Mouse (Mus musculus) brown adipose tissue, adult 24 weeks (tissue): ENCODE data around the gene Gm44579. TPM values are rescaled to one million over a fixed set of nuclear protein-coding genes. Genes with fewer than 3 reads are reported as not detected.

Experiments used
- H3K27ac ChIP-seq: fragments of 200-500 bp; replicated peaks from 2 replicates; pipeline ENCODE4 v1.5.1; 2012; ENCODE audit warnings: low read depth, mild to moderate bottlenecking, low read length
- H3K4me1 ChIP-seq: fragments of 200-500 bp; 2 replicates; pipeline ENCODE4 v1.6.1; 2012; ENCODE audit warnings: low read length, mixed read lengths; ENCODE audit not compliant: control insufficient read depth, insufficient read depth, insufficient read length
- H3K4me3 ChIP-seq: fragments of 200-500 bp; 2 replicates; pipeline ENCODE4 v1.5.1; 2012; ENCODE audit warnings: low read depth, mild to moderate bottlenecking, low read length, moderate library complexity; ENCODE audit not compliant: insufficient read depth
- polyA plus RNA-seq: library from polyadenylated mRNA; stranded (reverse); fragments of >200 nt; gene quantifications from 2 replicates; pipeline ENCODE4 v1.2.4, GENCODE M21; 2012; ENCODE audit not compliant: missing spikeins, insufficient read depth, insufficient read length

The Gm44579 gene
- polyA plus RNA-seq, 1 experiment: not detected

DNA sequence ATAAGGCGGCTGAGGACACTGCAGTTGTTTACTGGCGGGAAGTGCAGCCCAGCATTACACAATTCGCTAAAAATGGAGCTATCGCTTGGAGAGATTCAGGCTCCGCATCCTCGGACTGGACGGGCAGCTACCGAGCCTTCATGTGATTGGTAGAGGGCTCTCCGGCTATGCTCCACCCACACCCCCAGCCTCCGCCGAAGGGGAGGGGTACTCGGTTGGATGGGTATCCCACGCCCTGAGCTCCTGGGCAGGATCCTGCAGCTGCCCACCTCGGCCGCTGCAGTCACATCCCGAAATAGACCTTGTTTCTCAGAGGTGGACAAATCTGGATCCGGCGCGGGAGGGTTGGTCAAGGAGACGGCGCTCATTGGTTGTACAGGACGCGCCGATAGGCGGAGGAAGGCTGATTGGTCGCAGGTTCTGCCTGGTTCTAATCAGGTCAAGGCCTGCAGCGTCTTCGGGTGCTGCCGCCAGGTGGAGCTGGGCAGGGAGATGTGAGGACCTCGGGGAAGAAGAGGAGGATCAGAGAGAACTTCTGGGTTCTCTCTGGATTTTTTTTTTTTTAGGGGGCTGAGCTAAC is 39.6 kb downstream of the Gm44579 start:
- Histone ChIP-seq H3K27ac (peak overlapping the region; percentile 65), H3K4me3 (peak overlapping the region; percentile 62), H3K4me1 (no peaks in the 10 kb centered on the region)

GRCm38 (mm10) chr15:98180567-98181131 is 40.1 kb downstream of the Gm44579 start:
- H3K4me3 ChIP-seq: peak overlapping the region; percentile 62
- no peaks in the 10 kb centered on the region for H3K4me1 ChIP-seq
- peak overlapping the region; percentile 65 for H3K27ac ChIP-seq

DNA sequence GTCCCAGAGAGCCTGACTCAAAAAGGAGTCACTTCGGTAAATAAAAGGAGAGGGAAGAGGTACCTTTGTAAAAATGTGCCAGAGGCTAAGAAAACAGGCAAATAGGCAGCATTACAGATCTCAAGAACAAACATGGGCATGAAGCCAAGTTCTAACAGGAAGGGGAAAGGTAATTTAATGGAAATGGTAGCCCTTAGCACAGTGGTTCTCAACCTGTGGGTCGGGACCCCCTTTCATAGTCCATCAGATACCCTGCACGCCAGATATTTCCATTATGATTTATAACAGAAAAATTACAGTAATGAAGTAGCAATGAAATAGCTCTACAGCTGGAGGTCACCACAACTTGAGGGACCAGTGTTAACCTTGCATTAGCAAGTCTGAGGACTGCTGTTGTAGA is 43.5 kb downstream of the Gm44579 start:
- Histone ChIP-seq H3K4me1 (no peaks in the 10 kb centered on the region), H3K4me3 (no peak overlapping the region), H3K27ac (no peak overlapping the region)

DNA sequence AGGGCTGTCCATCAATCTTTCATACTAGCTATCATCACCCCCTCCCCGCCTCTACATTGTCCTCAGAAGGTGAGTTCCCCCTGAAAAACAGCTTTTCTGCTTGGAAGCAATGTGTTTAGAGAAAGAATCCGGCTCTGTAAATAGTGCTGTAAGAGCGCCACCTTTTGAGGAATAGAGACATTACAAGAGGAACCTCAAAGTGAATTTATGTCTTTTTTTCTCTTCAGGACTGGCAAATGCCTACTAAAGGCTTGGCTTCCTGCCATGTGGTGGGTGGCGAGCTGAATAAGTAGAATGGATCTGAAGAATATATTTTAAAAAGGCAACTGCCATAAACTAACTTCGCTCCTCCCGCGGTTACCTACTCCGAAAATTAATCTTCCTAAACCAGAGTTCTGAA is 47.0 kb downstream of the Gm44579 start:
- H3K4me1 ChIP-seq: no peaks in the 10 kb centered on the region
- no peak overlapping the region for H3K27ac ChIP-seq
- no peak overlapping the region for H3K4me3 ChIP-seq

GRCm38 (mm10) chr15:98172113-98172512 is 48.7 kb downstream of the Gm44579 start:
- H3K4me3 ChIP-seq: no peak overlapping the region
- H3K4me1 ChIP-seq: no peaks in the 10 kb centered on the region
- no peak overlapping the region for H3K27ac ChIP-seq

DNA sequence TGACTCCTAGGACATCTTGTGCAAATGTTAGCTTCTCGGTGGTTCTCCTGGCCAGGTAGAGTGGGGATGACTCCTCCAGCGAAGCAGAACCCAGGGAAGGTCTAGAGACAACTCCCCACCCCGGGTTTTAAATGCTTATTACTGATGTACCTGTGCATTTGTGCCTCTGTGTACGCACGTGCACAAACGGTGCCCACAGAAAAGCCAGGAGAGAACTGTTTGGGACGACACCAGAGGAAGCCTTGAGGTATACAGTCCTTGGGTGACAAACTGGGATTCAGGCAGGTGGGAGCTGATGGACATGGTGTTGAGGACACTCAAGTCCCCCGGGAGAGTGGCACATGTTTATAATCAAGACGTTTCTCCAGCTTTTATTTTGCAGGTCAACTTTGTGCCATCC is 49.9 kb downstream of the Gm44579 start:
- no peak overlapping the region for H3K27ac ChIP-seq
- H3K4me3 ChIP-seq: no peak overlapping the region
- H3K4me1 ChIP-seq: no peaks in the 10 kb centered on the region

- Histone ChIP-seq H3K4me3 (no peak overlapping the region), H3K27ac (no peak overlapping the region), H3K4me1 (no peaks in the 10 kb centered on the region)
These were observed 50.4 kb downstream of the Gm44579 start for GRCm38 (mm10) chr15:98170365-98170764.

DNA sequence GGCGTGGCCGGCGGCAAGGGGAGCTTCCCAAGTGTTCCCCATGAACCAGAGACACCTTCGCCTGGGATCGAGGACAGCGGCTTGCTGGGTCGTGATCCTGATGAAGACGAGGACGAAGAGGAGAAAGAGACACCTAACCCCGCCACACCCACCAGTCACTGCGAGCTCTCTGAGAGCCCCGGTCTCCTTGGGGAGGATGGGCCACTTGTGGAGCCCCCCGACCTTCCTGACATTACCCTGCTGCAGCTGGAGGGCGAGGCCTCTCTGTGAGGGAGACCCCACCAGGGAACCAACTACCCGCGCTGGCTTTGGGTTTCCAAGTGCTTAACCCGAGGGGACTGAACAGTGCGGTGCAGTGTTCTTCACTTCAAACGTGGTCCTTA is 52.2 kb downstream of the Gm44579 start:
- H3K4me3 ChIP-seq: no peak overlapping the region
- H3K27ac ChIP-seq: no peak overlapping the region
- no peaks in the 10 kb centered on the region for H3K4me1 ChIP-seq

DNA sequence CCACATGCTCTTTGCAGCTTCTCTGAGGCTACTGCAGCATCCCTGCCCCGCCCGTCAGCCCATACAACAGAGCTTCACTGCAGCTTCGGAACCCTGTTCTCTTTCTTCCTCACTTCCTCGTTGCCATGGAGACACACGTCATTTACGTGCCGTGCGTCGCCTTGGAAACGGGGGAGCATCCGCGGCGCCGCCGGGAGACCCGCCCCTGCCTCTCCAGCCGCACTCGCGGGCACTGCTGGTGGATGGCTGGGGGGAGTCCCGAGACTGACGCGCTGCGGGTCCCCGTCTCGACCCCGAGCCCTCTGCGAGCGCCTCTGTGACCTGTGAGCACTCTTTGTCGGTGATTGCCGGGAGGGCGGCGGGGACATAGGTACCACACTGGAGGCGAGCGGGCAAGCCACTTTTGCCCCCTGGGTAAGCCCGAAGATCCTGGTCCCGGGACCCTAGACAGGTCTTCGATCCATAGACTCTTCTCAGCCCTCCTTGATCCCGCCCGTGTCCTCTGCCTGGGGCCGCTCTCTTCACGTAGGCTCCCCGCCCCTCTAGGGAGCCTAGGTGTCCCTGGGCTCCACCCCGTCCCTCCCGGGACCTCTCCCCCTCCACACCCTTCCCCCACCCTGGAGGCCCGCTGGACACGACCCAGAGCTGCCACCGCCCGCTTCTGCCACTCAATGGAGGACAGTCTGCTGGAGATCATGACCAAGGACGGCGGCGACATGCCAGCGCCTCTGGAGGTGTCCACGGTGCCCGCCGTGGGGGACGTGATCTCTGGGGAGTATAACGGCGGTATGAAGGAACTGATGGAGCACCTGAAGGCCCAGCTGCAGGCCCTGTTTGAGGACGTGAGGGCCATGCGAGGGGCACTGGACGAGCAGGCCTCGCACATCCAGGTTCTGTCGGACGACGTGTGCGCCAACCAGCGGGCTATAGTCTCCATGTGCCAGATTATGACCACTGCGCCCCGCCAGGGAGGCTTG is 52.8 kb downstream of the Gm44579 start:
- H3K4me3 ChIP-seq: peak overlapping the region; percentile 24
- H3K27ac ChIP-seq: no peak overlapping the region
- H3K4me1 ChIP-seq: no peaks in the 10 kb centered on the region

GRCm38 (mm10) chr15:98166963-98167644 is 53.7 kb downstream of the Gm44579 start, which contains the start of gene Ccdc184:
TSS of gene Ccdc184 (plus strand) at chr15:98167158.
- peak within 1 kb of the TSS; percentile 24 for H3K4me3 ChIP-seq
- H3K4me1 ChIP-seq: no peaks in the 10 kb centered on the region
- H3K27ac ChIP-seq: no peak within 1 kb of the TSS

- Histone ChIP-seq H3K4me3 (no peak within 1 kb of the TSS), H3K4me1 (no peaks in the 10 kb centered on the region), H3K27ac (no peak within 1 kb of the TSS)
These were observed 55.3 kb downstream of the Gm44579 start, which contains the start of gene Asb8 for GRCm38 (mm10) chr15:98165525-98165924. TSS of gene Asb8 (minus strand) at chr15:98165625.

DNA sequence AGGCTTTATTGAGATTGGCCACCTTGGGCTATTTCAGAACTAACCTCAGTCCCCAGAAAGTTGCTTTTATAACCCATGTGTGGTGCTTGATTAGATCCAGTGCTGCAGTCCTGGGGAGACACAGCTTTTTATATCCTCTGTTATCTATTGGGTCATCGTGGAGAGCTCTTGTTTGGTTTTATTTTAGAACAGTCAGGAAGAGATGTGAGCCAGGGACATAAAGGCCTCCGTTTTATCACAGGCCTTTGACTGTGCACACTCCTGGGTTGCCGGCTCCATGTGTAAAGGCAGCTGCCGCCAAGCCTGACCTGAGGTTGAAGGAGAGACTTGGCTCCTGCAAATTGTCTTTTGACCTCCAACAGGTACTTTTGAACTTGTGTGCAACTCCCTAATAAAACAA is 58.2 kb downstream of the Gm44579 start:
- no peaks in the 10 kb centered on the region for H3K4me1 ChIP-seq
- H3K27ac ChIP-seq: no peak overlapping the region
- H3K4me3 ChIP-seq: no peak overlapping the region

DNA sequence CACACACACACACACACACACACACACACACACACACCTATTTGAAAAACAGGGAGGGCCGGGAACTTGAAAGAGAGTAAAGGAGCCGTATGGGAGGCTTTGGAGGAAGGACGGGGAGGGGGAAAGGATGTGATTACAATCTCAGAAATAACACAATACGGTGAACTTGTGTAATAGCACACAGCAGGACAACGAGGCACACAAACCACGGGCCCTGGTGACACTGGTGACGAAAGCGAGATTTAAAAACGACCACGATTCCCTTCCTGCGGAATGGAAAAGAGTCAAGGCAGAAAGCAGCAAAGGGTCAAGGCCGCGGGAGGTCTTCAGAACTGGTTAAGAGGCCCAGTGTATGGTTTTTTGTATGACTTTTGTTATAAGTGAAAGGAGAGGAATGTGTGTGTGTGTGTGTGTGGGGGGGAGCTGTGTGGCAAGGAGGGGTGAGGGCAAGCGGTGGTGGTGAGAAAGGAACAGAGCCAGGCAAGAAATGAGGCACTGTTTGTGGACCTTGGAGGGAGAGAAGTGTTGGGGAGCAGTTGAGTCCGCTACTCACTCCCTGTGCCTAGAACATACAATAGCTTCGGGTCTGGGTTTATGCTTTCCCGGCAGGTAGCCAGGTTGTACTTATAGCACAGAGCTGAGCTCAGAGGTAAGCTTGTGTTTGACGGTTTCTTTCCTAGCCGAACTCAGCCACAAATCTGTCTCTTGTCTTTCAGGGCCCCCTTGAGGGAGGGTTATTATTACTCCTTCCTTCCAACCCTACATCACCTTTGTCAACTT is 59.6 kb downstream of the Gm44579 start:
- Histone ChIP-seq H3K4me3 (no peak overlapping the region), H3K4me1 (no peaks in the 10 kb centered on the region), H3K27ac (no peak overlapping the region)

DNA sequence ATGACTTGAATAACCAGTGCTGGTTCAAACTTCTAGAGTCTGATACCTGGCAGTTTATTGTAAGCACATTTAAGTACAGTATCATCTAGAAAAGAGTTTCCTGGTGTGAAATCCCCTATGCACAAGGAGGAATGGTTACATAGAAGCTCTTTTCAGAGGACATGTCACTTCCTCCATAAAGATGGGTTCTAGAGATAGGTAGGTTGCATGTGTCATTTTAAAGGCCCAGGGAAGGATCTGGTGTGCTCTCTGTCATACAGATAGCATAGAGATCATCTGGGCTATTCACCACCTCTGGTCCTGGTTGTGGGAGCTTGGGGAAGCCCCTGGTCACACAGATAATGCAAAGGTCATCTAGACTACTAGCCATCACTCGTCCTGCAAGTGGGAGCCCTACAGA is 63.5 kb downstream of the Gm44579 start:
- Histone ChIP-seq H3K4me1 (no peaks in the 10 kb centered on the region), H3K27ac (no peak overlapping the region), H3K4me3 (no peak overlapping the region)
